Mouse (Mus musculus): ENCODE measurements at regions not wholly inside any gene's neighbourhood (a gene's known extent, or its start where the extent isn't known, plus 50 kb on each side); places are given as distances from the start of the nearest gene placed in this dataset.

DNA sequence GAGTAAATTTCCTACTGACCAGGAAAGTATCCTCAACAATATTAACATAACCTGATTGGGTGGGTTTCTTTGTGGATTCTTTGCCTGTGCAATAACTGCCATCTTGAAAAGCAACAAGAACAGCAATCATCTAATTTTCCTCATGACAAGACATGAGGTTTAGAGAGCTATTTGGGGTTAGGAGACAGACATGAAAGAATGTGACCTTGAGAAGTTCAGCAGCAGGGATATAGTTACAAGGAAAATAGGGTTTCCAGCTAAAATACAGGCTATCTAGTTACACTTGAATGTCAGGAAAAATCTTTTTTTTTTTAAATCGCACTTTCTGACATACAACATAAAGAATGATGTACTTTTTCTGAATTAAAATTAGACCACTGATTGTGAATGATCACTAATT lies 83.7 kb upstream of the Lama2 start:
- intact Hi-C loops (cut with DNase I) = no loop called here
- no peak for DNase-seq

DNA sequence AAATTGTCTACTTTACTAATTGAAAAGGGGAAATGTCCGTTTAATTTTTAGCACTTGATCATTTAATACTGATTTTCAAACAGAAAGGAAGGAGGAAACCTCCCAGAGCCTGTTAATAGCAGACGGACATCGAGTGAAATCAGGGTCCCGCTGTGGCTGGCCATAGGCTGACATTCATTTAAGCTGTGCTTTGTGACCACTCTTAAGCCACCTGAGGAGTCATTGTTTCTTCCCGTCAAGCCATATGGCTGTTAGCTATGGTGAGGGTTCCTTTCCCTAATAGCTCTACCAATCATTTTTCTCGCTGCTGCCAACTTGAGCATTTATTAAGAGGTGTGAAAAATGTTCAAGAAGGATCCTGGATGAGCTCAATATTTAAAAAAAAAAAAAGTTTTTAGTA lies 78.7 kb upstream of the Lama2 start:
- no peak for DNase-seq
- intact Hi-C loops (cut with DNase I) = no loop called here

DNA sequence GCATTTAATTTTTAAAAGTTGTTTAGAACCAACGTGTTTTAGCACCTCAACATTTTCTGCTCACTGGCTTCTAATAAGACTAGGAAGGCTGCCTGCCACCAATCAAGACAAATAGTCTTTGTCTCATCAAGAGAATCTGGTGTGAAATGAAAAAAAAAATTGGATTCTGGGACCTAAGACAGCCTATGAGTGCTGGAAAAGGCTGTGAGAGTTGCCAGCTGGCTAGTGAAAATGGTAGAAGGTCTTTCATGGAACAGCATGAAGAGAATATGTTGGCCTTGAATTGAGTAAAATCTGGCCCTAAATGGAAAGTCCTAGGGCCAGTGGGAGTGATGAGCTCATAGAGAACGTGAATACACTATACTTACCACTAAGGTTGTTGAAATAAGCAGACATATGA lies 61.8 kb upstream of the Lama2 start:
- intact Hi-C loops (cut with DNase I) = no loop called here
- no peak for DNase-seq

- intact Hi-C loops (cut with DNase I) = loop anchor here (10.0 kb wide), 1 partner anchor 411 kb away; no protein-coding TSS in a partner anchor
- DNase-seq = no peak
Observed at GRCm38 (mm10) chr10:27675579-27675978, 56.0 kb upstream of the Lama2 start.

DNA sequence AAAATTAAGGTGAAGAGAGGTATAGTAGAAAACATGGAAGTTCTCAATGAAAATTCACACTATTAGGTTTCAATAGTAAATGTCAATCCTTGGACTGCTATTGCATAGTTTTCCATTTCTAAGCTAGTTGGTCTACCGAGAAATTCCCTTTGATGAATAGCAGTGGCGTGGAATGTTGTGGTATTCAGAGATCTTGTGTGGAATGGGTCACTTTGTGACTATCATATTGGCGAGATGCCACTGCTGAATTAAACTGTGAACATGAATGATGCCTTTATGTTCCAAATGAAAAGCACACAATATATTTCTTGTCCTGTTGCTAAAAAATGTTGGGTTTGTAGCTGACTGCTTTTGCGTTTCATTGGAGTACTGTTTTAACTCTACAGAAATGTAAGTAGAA lies 54.8 kb upstream of the Lama2 start:
- DNase-seq = no peak
- intact Hi-C loops (cut with DNase I) = loop anchor here (10.0 kb wide), 1 partner anchor 410 kb away; no protein-coding TSS in a partner anchor

All from gastrocnemius, postnatal 36 days (tissue).